Mouse (Mus musculus): Measurements from ENCODE around the gene Pknox2.

- TF ChIP-seq CTCF (IDR thresholded peaks at IDR 0.05; ENCODE audit: low read depth) (no peak), EP300 (IDR thresholded peaks at IDR 0.05; ENCODE audit: low read depth) (no peak)
Measured at GRCm38 (mm10) chr9:37053601-37054512, 93.3 kb downstream of the Pknox2 start.

All from liver, postnatal 0 days (tissue).